Mouse (Mus musculus) forebrain, embryonic 14.5 days (tissue): ENCODE measurements around the gene Ltc4s. TPM values are rescaled to one million over a fixed set of nuclear protein-coding genes. Genes with fewer than 3 reads are reported as not detected.

Experiments
- ATAC-seq: fragments of 200-750 bp; cut with Nextera tagmentation; 2 replicates; pipeline ENCODE4 v1.8.0; 2017; ENCODE audit warnings: mild to moderate bottlenecking, moderate library complexity
- DNase-seq: peaks from one replicate; pipeline ENCODE4 v3.0.0-alpha.2; 2015; ENCODE audit warnings: low spot score
- H3K27ac ChIP-seq: fragments of 300-500 bp; sonication (generic); 2 replicates; pipeline ENCODE4 v1.5.1; 2014; ENCODE audit warnings: low read depth, mild to moderate bottlenecking, control low read depth, low read length, moderate library complexity
- H3K27me3 ChIP-seq: fragments of 300-500 bp; sonication (generic); replicated peaks from 2 replicates; pipeline ENCODE4 v1.6.1; 2014; ENCODE audit warnings: low read length, control low read depth, mixed read lengths; ENCODE audit not compliant: control insufficient read depth, insufficient read depth
- H3K36me3 ChIP-seq: fragments of 300-500 bp; sonication (generic); 2 replicates; pipeline ENCODE4 v1.6.1; 2014; ENCODE audit warnings: low read length, control low read depth; ENCODE audit not compliant: control insufficient read depth, insufficient read depth
- H3K4me1 ChIP-seq: fragments of 300-500 bp; sonication (generic); 2 replicates; pipeline ENCODE4 v1.6.1; 2014; ENCODE audit warnings: antibody characterized with exemption, low read length, control low read depth; ENCODE audit not compliant: control insufficient read depth, insufficient read depth
- H3K4me2 ChIP-seq: fragments of 300-500 bp; sonication (generic); 2 replicates; pipeline ENCODE4 v1.6.1; 2014; ENCODE audit warnings: mild to moderate bottlenecking, control low read depth, low read length
- H3K4me3 ChIP-seq: fragments of 300-500 bp; sonication (generic); 2 replicates; pipeline ENCODE4 v1.5.1; 2014; ENCODE audit warnings: low read depth, low read length, control low read depth
- H3K9ac ChIP-seq: fragments of 300-500 bp; sonication (generic); 2 replicates; pipeline ENCODE4 v1.6.1; 2014; ENCODE audit warnings: mild to moderate bottlenecking, low read length, control low read depth, moderate library complexity
- H3K9me3 ChIP-seq: fragments of 300-500 bp; sonication (generic); replicated peaks from 2 replicates; pipeline ENCODE4 v1.6.1; 2016; ENCODE audit warnings: low read length, control low read depth, mixed read lengths; ENCODE audit not compliant: control insufficient read depth
- WGBS: fragments of 180-500 bp; shearing (Covaris S2); extraction: QIAGEN DNeasy Blood & Tissue Kit; methylation state at CpG from one replicate; pipeline ENCODE4 v1.1.7; 2014; 5-methylcytosine and 5-hydroxymethylcytosine counted together
- polyA plus RNA-seq: library from polyadenylated mRNA; unstranded; fragments of >200 nt; fragmentation: Nextera tagmentation; extraction: Ambion mirVana; gene quantifications from 2 replicates; pipeline ENCODE4 v1.2.1, GENCODE M21; 2014

Gene Ltc4s
- polyA plus RNA-seq, 1 experiment from 2014 or later, result 3.4 TPM

DNA sequence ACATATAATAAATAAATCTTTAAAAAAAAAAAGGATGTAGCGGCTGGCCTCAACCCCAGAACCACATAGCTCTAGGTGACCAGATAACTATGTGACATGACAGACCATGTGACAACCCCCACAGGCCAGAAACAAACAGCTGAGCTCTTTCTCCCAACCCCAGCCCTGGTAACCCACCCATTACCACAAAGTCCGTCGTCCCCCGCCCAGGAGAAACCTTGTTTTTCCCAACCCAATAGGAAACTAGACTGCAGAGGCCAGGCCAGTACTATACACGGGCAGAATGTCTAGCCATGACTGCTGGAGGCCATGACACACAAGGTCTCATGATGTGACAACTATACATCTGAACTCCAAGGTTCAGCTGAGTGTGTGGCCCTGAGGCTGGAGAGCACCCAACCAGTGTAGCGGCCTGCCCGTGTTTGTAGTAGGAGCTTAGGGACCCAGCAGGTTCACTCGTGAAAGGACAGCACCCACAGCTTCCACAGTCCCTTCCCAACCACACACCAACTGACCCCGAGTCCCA is 35.1 kb downstream of the Ltc4s start:
- Histone ChIP-seq H3K4me3 (no peak overlapping the region), H3K36me3 (peaks cover 94% of the 10 kb centered on the region), H3K27me3 (no peaks in the 10 kb centered on the region), H3K27ac (no peak overlapping the region), H3K9me3 (no peaks in the 10 kb centered on the region), H3K4me2 (no peak overlapping the region), H3K9ac (no peak overlapping the region), H3K4me1 (no peaks in the 10 kb centered on the region)
- 93% methylated on average over 9 of the region's 9 CpGs for WGBS
- DNase-seq, result no peak
- ATAC-seq, result no peak

DNA sequence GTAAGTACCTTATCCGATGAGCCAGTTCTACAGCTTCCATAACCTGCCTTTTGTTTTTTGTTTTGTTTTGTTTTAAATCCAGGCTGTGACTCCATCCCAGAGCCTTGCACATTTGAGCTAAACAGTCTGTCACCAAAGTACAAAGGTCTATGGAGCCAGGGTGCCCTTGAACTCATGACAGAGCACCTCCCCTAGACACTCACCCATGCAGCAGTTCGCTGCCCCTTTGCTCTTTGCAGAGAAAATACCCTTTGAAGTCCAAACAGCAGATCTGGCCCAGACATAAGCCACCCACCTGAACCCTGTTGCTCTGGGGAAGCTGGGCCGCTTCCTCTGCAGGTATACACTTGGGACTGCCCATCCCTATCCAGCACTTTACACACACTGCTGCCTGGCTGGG is 36.8 kb downstream of the Ltc4s start:
- Histone ChIP-seq H3K27ac (no peak overlapping the region), H3K4me2 (no peak overlapping the region), H3K9ac (no peak overlapping the region), H3K4me3 (no peak overlapping the region), H3K9me3 (no peaks in the 10 kb centered on the region), H3K36me3 (peaks cover 98% of the 10 kb centered on the region), H3K27me3 (no peaks in the 10 kb centered on the region), H3K4me1 (no peaks in the 10 kb centered on the region)
- DNase-seq (no peak), ATAC-seq (no peak)
- WGBS, result 90% methylated on average over 3 of the region's 3 CpGs

DNA sequence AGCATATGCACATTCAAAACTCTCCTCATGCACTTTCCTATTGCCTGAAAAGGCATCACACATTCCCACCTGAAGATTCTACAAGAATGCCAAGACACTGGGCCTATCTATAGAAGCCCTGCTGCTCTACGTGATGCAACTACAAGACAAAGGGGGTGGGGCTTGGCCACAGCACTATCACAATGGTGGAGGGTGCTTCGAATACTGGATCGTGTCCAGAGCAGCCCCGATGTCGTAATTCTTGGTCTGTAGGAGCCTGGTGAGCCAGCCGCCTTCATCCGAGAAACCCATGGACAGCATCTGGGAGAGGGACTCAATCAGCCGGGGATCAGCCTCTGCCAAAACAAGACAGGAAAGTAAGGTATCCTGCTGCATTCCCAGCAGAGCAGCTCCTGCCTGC is 37.8 kb downstream of the Ltc4s start:
- H3K9ac ChIP-seq, result no peak overlapping the region
- H3K36me3 ChIP-seq, result peaks cover 96% of the 10 kb centered on the region
- H3K9me3 ChIP-seq, result no peaks in the 10 kb centered on the region
- DNase-seq (no peak), ATAC-seq (no peak)
- H3K27me3 ChIP-seq, result no peaks in the 10 kb centered on the region
- 82% methylated on average over 8 of the region's 8 CpGs for WGBS
- H3K4me1 ChIP-seq, result no peaks in the 10 kb centered on the region
- H3K4me3 ChIP-seq, result no peak overlapping the region
- no peak overlapping the region for H3K27ac ChIP-seq
- no peak overlapping the region for H3K4me2 ChIP-seq

DNA sequence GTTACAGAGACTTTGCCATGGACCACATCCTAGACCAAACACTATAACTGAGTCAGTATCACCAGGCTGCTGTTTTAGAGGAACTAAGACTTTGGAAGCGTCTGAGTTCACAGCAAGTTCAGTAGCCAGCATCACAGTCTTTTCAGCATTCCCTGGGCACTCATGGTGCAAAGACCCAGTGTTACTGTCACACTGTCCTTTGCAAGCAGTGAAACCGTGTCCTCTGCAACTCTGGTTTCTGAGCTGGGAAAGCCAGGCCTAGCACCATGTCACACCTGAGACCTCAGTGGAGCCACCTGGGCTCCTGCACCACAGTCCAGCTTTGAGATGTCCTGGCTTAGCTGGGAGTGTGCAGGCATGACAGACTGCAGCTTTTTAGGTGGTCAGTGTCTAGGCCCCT is 39.5 kb downstream of the Ltc4s start:
- no peak overlapping the region for H3K4me3 ChIP-seq
- no peak overlapping the region for H3K27ac ChIP-seq
- no peak overlapping the region for H3K4me2 ChIP-seq
- H3K27me3 ChIP-seq, result no peaks in the 10 kb centered on the region
- 90% methylated on average over 2 of the region's 2 CpGs for WGBS
- no peaks in the 10 kb centered on the region for H3K9me3 ChIP-seq
- H3K9ac ChIP-seq, result no peak overlapping the region
- DNase-seq, result no peak
- no peak for ATAC-seq
- H3K4me1 ChIP-seq, result no peaks in the 10 kb centered on the region
- peaks cover 84% of the 10 kb centered on the region for H3K36me3 ChIP-seq

DNA sequence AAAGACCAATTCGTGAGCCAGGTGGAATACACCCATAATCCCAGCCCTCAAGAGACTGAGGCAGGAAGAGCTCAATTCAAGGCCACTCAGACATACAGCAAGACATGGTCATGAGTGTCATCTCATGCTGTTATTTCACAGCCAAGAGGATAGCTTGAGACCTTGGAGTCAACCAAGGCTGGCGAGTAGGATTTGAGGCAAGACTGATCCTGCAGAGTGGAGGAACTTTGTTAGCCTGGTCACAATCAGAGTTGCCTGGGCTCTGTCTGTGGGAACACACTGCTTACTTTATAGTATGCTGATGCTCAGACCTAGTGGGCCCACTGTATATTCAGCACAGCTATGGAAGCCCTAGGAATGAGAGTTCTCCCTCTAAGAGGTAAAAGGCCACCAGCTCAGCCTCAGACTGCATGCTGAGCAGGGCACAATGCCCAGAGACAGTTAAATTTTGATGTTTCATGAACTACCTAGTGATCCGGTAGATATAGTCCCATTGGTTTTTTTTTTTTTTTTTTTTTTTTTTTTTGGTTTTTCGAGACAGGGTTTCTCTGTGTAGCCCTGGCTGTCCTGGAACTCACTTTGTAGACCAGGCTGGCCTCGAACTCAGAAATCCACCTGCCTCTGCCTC is 40.1 kb downstream of the Ltc4s start:
- H3K36me3 ChIP-seq, result peaks cover 78% of the 10 kb centered on the region
- no peak overlapping the region for H3K9ac ChIP-seq
- WGBS, result 89% methylated on average over 3 of the region's 5 CpGs
- H3K4me1 ChIP-seq, result no peaks in the 10 kb centered on the region
- H3K4me3 ChIP-seq, result no peak overlapping the region
- no peak for ATAC-seq
- no peak overlapping the region for H3K4me2 ChIP-seq
- no peaks in the 10 kb centered on the region for H3K27me3 ChIP-seq
- no peak for DNase-seq
- H3K27ac ChIP-seq, result no peak overlapping the region
- H3K9me3 ChIP-seq, result no peaks in the 10 kb centered on the region

DNA sequence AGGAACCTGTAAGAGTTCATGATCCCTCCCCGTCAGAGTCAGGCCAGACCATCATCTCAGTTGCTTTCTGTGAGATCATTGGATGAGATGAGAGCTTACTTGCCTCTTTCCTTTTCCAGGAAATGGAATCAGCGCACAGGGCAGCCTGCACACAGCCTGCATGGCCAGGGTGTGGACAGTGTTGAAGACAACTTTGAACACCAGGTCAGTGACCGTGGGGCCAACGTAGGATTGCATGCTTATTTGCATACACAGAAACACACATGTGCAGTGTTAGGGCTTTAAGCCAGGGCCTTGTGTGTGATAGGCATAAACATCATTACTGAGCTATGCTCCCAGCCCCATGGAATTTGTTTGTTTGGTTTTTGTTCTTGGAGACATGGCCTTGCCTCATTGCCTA is 40.9 kb downstream of the Ltc4s start:
- peaks cover 70% of the 10 kb centered on the region for H3K36me3 ChIP-seq
- no peaks in the 10 kb centered on the region for H3K27me3 ChIP-seq
- 88% methylated on average over 4 of the region's 4 CpGs for WGBS
- no peak overlapping the region for H3K4me2 ChIP-seq
- ATAC-seq (no peak), DNase-seq (no peak)
- H3K9ac ChIP-seq, result no peak overlapping the region
- no peak overlapping the region for H3K27ac ChIP-seq
- H3K9me3 ChIP-seq, result no peaks in the 10 kb centered on the region
- H3K4me1 ChIP-seq, result no peaks in the 10 kb centered on the region
- no peak overlapping the region for H3K4me3 ChIP-seq

DNA sequence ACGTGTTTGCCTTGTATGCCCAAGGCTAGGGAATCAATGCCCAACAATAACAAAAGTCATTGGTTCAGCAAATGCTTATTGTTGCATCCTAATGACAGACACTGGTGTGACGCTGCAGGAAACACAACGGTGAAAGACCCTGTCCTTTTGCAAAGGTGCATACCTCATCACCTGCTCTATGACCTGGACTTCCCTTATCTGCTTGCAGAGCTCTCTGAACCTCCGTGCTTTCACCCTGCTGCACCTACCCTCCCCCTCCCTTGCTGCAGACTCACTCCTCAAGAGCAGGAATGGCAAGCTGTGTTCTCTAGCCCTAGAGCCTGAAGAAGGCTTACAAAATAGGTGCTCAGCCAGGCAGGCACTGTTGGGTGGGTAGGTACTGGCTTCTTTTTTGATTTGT is 43.6 kb downstream of the Ltc4s start:
- Histone ChIP-seq H3K4me1 (no peaks in the 10 kb centered on the region), H3K9me3 (no peaks in the 10 kb centered on the region), H3K27ac (no peak overlapping the region), H3K27me3 (no peaks in the 10 kb centered on the region), H3K4me2 (no peak overlapping the region), H3K9ac (no peak overlapping the region), H3K36me3 (peaks cover 50% of the 10 kb centered on the region), H3K4me3 (no peak overlapping the region)
- 80% methylated on average over 4 of the region's 4 CpGs for WGBS
- ATAC-seq, result no peak
- DNase-seq, result no peak

DNA sequence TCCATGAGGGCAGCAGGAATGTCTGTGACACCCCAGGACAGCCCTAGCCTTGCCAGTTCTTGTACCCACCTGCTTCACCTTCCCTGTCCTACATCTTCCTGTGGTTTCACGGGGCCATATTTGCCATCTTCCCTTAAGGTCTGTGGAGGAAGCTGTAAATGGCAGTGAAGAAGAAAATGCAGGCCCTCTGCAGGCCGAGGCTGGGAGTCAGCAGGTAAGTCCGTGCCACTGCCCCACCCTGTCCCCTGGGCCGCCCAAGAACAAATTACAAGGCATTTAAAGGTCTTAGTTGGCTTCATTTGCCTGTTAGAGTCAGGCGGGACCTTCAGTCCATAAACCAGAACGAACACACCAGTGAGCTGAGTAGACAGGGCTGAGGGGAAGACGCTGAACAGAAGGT is 44.3 kb downstream of the Ltc4s start:
- H3K9ac ChIP-seq, result no peak overlapping the region
- DNase-seq (no peak), ATAC-seq (no peak)
- no peaks in the 10 kb centered on the region for H3K9me3 ChIP-seq
- H3K36me3 ChIP-seq, result peaks cover 43% of the 10 kb centered on the region
- 86% methylated on average over 7 of the region's 7 CpGs for WGBS
- H3K4me3 ChIP-seq, result no peak overlapping the region
- no peaks in the 10 kb centered on the region for H3K4me1 ChIP-seq
- no peaks in the 10 kb centered on the region for H3K27me3 ChIP-seq
- no peak overlapping the region for H3K27ac ChIP-seq
- no peak overlapping the region for H3K4me2 ChIP-seq

DNA sequence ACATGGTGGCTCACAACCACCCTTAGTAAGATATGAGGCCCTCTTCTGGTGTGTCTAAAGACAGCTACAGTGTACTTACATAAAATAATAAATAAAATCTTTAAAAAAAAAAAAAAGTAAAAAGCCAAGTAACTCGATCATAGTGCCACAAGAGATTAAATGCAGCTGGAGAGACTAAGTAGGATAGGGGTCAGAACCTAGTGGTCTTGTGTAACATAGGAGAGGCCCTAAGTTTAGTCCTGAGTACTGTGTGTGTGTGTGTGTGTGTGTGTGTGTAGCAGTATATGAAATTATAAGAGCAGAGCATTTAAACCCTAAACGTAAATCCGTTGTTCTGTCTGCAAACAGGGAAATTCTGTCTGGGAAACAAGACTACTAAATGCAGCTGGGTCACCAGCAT is 46.1 kb downstream of the Ltc4s start:
- no peak overlapping the region for H3K27ac ChIP-seq
- H3K4me2 ChIP-seq, result no peak overlapping the region
- no peak for ATAC-seq
- H3K4me1 ChIP-seq, result no peaks in the 10 kb centered on the region
- H3K9me3 ChIP-seq, result no peaks in the 10 kb centered on the region
- no peak for DNase-seq
- H3K36me3 ChIP-seq, result peaks cover 30% of the 10 kb centered on the region
- no peaks in the 10 kb centered on the region for H3K27me3 ChIP-seq
- H3K9ac ChIP-seq, result no peak overlapping the region
- 96% methylated on average over 3 of the region's 3 CpGs for WGBS
- H3K4me3 ChIP-seq, result no peak overlapping the region
